Mouse (Mus musculus): ENCODE results near the gene Scamp5. TPM values are rescaled to one million over a fixed set of nuclear protein-coding genes. Genes with fewer than 3 reads are reported as not detected.

The Scamp5 gene
- polyA plus RNA-seq, 1 experiment from 2014 or later = 10.9 TPM

- Histone ChIP-seq H3K27me3 (replicated peaks; ENCODE audit: control insufficient read depth, insufficient read depth, low read length) (no peaks in the 10 kb centered on the region), H3K27ac (replicated peaks; ENCODE audit: low read depth, low read length) (peak overlapping the region; percentile 87), H3K36me3 (ENCODE audit: control insufficient read depth, insufficient read depth, low read length) (0 out of 2 replicates have a peak, but pooled peaks cover 3% of the 10 kb centered on the region), H3K4me1 (ENCODE audit: control insufficient read depth, insufficient read depth, low read length) (peaks cover 20% of the 10 kb centered on the region), H3K4me2 (ENCODE audit: low read depth, low read length) (peak overlapping the region; percentile 31), H3K9ac (ENCODE audit: low read depth, low read length) (peak overlapping the region; percentile 34; the same call in 1 of the 2 replicates), H3K9me3 (ENCODE audit: control insufficient read depth, low read length) (no peaks in the 10 kb centered on the region), H3K4me3 (ENCODE audit: low read depth, low read length) (no peak overlapping the region)
- peak; percentile 91 for ATAC-seq (ENCODE audit: low read depth)
- DNase-seq (ENCODE audit: low spot score) = peak; percentile 94
- 24% methylated on average over 19 of the region's 20 CpGs for WGBS
These were observed 47.3 kb downstream of the Scamp5 start for GRCm38 (mm10) chr9:57420321-57421120.

GRCm38 (mm10) chr9:57419521-57420267 is 48.2 kb downstream of the Scamp5 start:
- ATAC-seq (ENCODE audit: low read depth) = no peak
- DNase-seq (ENCODE audit: low spot score) = no peak
- Histone ChIP-seq H3K4me1 (ENCODE audit: control insufficient read depth, insufficient read depth, low read length) (peaks cover 20% of the 10 kb centered on the region), H3K4me2 (ENCODE audit: low read depth, low read length) (no peak overlapping the region), H3K27me3 (replicated peaks; ENCODE audit: control insufficient read depth, insufficient read depth, low read length) (no peaks in the 10 kb centered on the region), H3K36me3 (ENCODE audit: control insufficient read depth, insufficient read depth, low read length) (0 out of 2 replicates have a peak, but pooled peaks cover 3% of the 10 kb centered on the region), H3K4me3 (ENCODE audit: low read depth, low read length) (no peak overlapping the region), H3K9me3 (ENCODE audit: control insufficient read depth, low read length) (no peaks in the 10 kb centered on the region), H3K9ac (ENCODE audit: low read depth, low read length) (peak overlapping the region; percentile 34; the same call in 1 of the 2 replicates), H3K27ac (replicated peaks; ENCODE audit: low read depth, low read length) (peak overlapping the region; percentile 87)
- 80% methylated on average over 16 of the region's 16 CpGs for whole genome bisulfite sequencing

GRCm38 (mm10) chr9:57417341-57417740 is 50.5 kb downstream of the Scamp5 start:
- no peak overlapping the region for H3K4me3 ChIP-seq (ENCODE audit: low read depth, low read length)
- H3K9me3 ChIP-seq (ENCODE audit: control insufficient read depth, low read length) = no peaks in the 10 kb centered on the region
- H3K27ac ChIP-seq (replicated peaks; ENCODE audit: low read depth, low read length) = no peak overlapping the region
- 0 out of 2 replicates have a peak, but pooled peaks cover 3% of the 10 kb centered on the region for H3K36me3 ChIP-seq (ENCODE audit: control insufficient read depth, insufficient read depth, low read length)
- 86% methylated on average over 8 of the region's 8 CpGs for WGBS
- no peak overlapping the region for H3K9ac ChIP-seq (ENCODE audit: low read depth, low read length)
- ATAC-seq (ENCODE audit: low read depth) (no peak), DNase-seq (ENCODE audit: low spot score) (no peak)
- H3K4me2 ChIP-seq (ENCODE audit: low read depth, low read length) = no peak overlapping the region
- no peaks in the 10 kb centered on the region for H3K27me3 ChIP-seq (replicated peaks; ENCODE audit: control insufficient read depth, insufficient read depth, low read length)
- peaks cover 20% of the 10 kb centered on the region for H3K4me1 ChIP-seq (ENCODE audit: control insufficient read depth, insufficient read depth, low read length)

- Histone ChIP-seq H3K9ac (ENCODE audit: low read depth, low read length) (no peak overlapping the region), H3K36me3 (ENCODE audit: control insufficient read depth, insufficient read depth, low read length) (no peaks in the 10 kb centered on the region), H3K9me3 (ENCODE audit: control insufficient read depth, low read length) (no peaks in the 10 kb centered on the region), H3K4me2 (ENCODE audit: low read depth, low read length) (no peak overlapping the region), H3K4me3 (ENCODE audit: low read depth, low read length) (no peak overlapping the region), H3K4me1 (ENCODE audit: control insufficient read depth, insufficient read depth, low read length) (no peaks in the 10 kb centered on the region), H3K27me3 (replicated peaks; ENCODE audit: control insufficient read depth, insufficient read depth, low read length) (no peaks in the 10 kb centered on the region), H3K27ac (replicated peaks; ENCODE audit: low read depth, low read length) (no peak overlapping the region)
- no peak for DNase-seq (ENCODE audit: low spot score)
- no peak for ATAC-seq (ENCODE audit: low read depth)
- 85% methylated on average over 9 of the region's 9 CpGs for WGBS
These were observed 60.5 kb downstream of the Scamp5 start for GRCm38 (mm10) chr9:57407120-57407905.

- no peak for ATAC-seq (ENCODE audit: low read depth)
These were observed 61.5 kb downstream of the Scamp5 start for GRCm38 (mm10) chr9:57406395-57406794.

GRCm38 (mm10) chr9:57404036-57404435 is 63.8 kb downstream of the Scamp5 start:
- Histone ChIP-seq H3K4me1 (ENCODE audit: control insufficient read depth, insufficient read depth, low read length) (no peaks in the 10 kb centered on the region), H3K4me2 (ENCODE audit: low read depth, low read length) (no peak overlapping the region), H3K27me3 (replicated peaks; ENCODE audit: control insufficient read depth, insufficient read depth, low read length) (no peaks in the 10 kb centered on the region), H3K9ac (ENCODE audit: low read depth, low read length) (no peak overlapping the region), H3K9me3 (ENCODE audit: control insufficient read depth, low read length) (peaks cover 13% of the 10 kb centered on the region), H3K27ac (replicated peaks; ENCODE audit: low read depth, low read length) (no peak overlapping the region), H3K36me3 (ENCODE audit: control insufficient read depth, insufficient read depth, low read length) (no peaks in the 10 kb centered on the region), H3K4me3 (ENCODE audit: low read depth, low read length) (no peak overlapping the region)
- DNase-seq (ENCODE audit: low spot score) = no peak
- ATAC-seq (ENCODE audit: low read depth) = no peak
- WGBS = 89% methylated on average over 5 of the region's 5 CpGs

More at GRCm38 (mm10) chr9:57406395-57406794, 61.5 kb downstream of the Scamp5 start:
- no peak overlapping the region for H3K4me3 ChIP-seq (ENCODE audit: low read depth, low read length)
- no peak for DNase-seq (ENCODE audit: low spot score)
- no peaks in the 10 kb centered on the region for H3K36me3 ChIP-seq (ENCODE audit: control insufficient read depth, insufficient read depth, low read length)
- WGBS = 86% methylated on average over 5 of the region's 5 CpGs
- no peak overlapping the region for H3K9ac ChIP-seq (ENCODE audit: low read depth, low read length)
- no peak overlapping the region for H3K4me2 ChIP-seq (ENCODE audit: low read depth, low read length)
- H3K27ac ChIP-seq (replicated peaks; ENCODE audit: low read depth, low read length) = no peak overlapping the region
- H3K4me1 ChIP-seq (ENCODE audit: control insufficient read depth, insufficient read depth, low read length) = no peaks in the 10 kb centered on the region
- H3K27me3 ChIP-seq (replicated peaks; ENCODE audit: control insufficient read depth, insufficient read depth, low read length) = no peaks in the 10 kb centered on the region
- no peaks in the 10 kb centered on the region for H3K9me3 ChIP-seq (ENCODE audit: control insufficient read depth, low read length)

GRCm38 (mm10) chr9:57402318-57403251 is 65.3 kb downstream of the Scamp5 start:
- 76% methylated on average over 15 of the region's 15 CpGs for WGBS
- Histone ChIP-seq H3K27ac (replicated peaks; ENCODE audit: low read depth, low read length) (no peak overlapping the region), H3K4me2 (ENCODE audit: low read depth, low read length) (no peak overlapping the region), H3K9me3 (ENCODE audit: control insufficient read depth, low read length) (peaks cover 20% of the 10 kb centered on the region), H3K27me3 (replicated peaks; ENCODE audit: control insufficient read depth, insufficient read depth, low read length) (no peaks in the 10 kb centered on the region), H3K9ac (ENCODE audit: low read depth, low read length) (no peak overlapping the region), H3K4me1 (ENCODE audit: control insufficient read depth, insufficient read depth, low read length) (no peaks in the 10 kb centered on the region), H3K4me3 (ENCODE audit: low read depth, low read length) (no peak overlapping the region), H3K36me3 (ENCODE audit: control insufficient read depth, insufficient read depth, low read length) (no peaks in the 10 kb centered on the region)
- DNase-seq (ENCODE audit: low spot score) (no peak), ATAC-seq (ENCODE audit: low read depth) (no peak)

Data from embryonic facial prominence, embryonic 14.5 days (tissue).